Mouse (Mus musculus): ENCODE results near the gene Kcp.

GRCm38 (mm10) chr6:29537221-29537620 is 29.5 kb upstream of the Kcp start:
- no peak for TF ChIP-seq POLR2A (IDR thresholded peaks at IDR 0.05; ENCODE audit: control insufficient read depth, extremely low read depth, insufficient read depth, low read length, poor library complexity)
- TF ChIP-seq CTCF (IDR thresholded peaks at IDR 0.05; ENCODE audit: borderline replicate concordance, control insufficient read depth, extremely low read depth, insufficient read depth, low read length, poor library complexity) = no peak

Data from thymus, adult 2 months (tissue).